Mouse (Mus musculus) thymus, adult 2 months (tissue): ENCODE data around the gene Adgrl4.

ENCODE experiments used
- CTCF ChIP-seq: fragments of 200-500 bp; IDR thresholded peaks from 2 replicates; pipeline ENCODE4 v1.5.1; 2012; ENCODE audit warnings: mild to moderate bottlenecking, control low read depth, low read length, moderate library complexity, borderline replicate concordance; ENCODE audit not compliant: control insufficient read depth, poor library complexity, insufficient read depth; ENCODE audit errors: extremely low read depth
- POLR2A ChIP-seq: fragments of 200-500 bp; IDR thresholded peaks from 2 replicates; pipeline ENCODE4 v1.6.1; 2012; ENCODE audit warnings: mild to moderate bottlenecking, low read length, control low read depth, moderate library complexity; ENCODE audit not compliant: control insufficient read depth, poor library complexity, insufficient read depth; ENCODE audit errors: extremely low read depth

GRCm38 (mm10) chr3:151430106-151430505 lies 7.6 kb upstream of the Adgrl4 start:
- TF ChIP-seq CTCF (no peak), POLR2A (no peak)
